Comparison of ENCODE assay signal across 28 mouse cellular contexts in the genomic region with DNA sequence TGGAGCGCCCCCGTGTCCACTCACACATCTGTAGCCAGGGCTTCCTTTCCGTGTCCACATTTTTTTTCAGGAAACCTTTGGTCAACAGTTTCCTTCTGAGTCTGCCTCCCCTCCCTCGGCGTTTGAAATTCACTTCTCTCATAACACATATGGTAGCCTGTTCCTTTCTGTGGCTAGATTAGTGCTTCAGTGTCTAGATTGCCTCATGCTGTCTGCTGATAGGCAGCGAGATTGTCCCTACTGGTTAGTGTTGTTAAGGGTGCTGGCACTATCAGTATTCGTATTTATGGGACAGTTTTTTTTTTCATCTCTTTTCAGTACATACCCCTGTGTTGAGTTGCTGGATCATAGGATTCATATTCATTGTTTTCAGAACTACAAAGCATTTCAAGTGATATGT. TPM values are rescaled to one million over a fixed set of nuclear protein-coding genes. Genes with fewer than 3 reads are reported as not detected.
DNase-seq lines count a peak whose midpoint lies in the region; ATAC-seq and TF ChIP-seq lines count a peak whose summit lies in the region.
"Had no signal": no experiment of that assay in that cellular context is flagged by ENCODE, and none has a peak within 500 bp of the region (broad histone marks: within the 10 kb centered on the region; RNA-seq: fewer than 3 reads in every experiment).

No protein-coding gene starts in this region.

- no peak for DNase-seq in limb, embryonic 10.5 days (ENCODE audit: low spot score)
- peak; percentile 74 for DNase-seq in MEL (ENCODE audit: low read depth, low spot score)
- DNase-seq in embryo, embryonic 11 days = no peak
- DNase-seq in layer of hippocampus, adult 9-10 months (ENCODE audit: low spot score) = no peak
- DNase-seq: adrenal gland, postnatal 10 days; cerebellum, adult 18-20 months; gastrocnemius, postnatal 10 days; heart, postnatal 36 days; kidney, adult 8-10 months; kidney, postnatal 4 days; layer of hippocampus, postnatal 36 days; left cerebral cortex, postnatal 4 days; lung, embryonic 14.5 days; retina, postnatal 1 day; right cerebral cortex, postnatal 25 days had no signal

- H3K4me2 ChIP-seq in limb, embryonic 12.5 days = no peak overlapping the region
- H3K4me2 ChIP-seq: forebrain, embryonic 13.5 days; heart, embryonic 15.5 days; hindbrain, embryonic 13.5 days; lung, embryonic 14.5 days; midbrain, embryonic 13.5 days; neural tube, embryonic 13.5 days; stomach, embryonic 15.5 days had no signal

- TF ChIP-seq EP300 in MEL (IDR thresholded peaks at IDR 0.05; ENCODE audit: low read depth in 1 of 2, low read length in 2 of 2) = peak; percentile 79 to 91

- TF ChIP-seq POLR2A in MEL (IDR thresholded peaks at IDR 0.05; ENCODE audit: control insufficient read depth in 1 of 2, insufficient read depth in 1 of 2, low read depth in 1 of 2, low read length in 2 of 2, poor library complexity in 1 of 2) = no peak

- H3K27me3 ChIP-seq in limb, embryonic 12.5 days = no peaks in the 10 kb centered on the region
- no peaks in the 10 kb centered on the region for H3K27me3 ChIP-seq in limb, embryonic 10.5 days (ENCODE audit: low read depth, poor library complexity, severe bottlenecking)
- no peaks in the 10 kb centered on the region for H3K27me3 ChIP-seq in MEL (ENCODE audit: control insufficient read depth in 1 of 2, insufficient read depth in 2 of 2, low read length in 2 of 2)
- H3K27me3 ChIP-seq: forebrain, embryonic 13.5 days; heart, embryonic 15.5 days; hindbrain, embryonic 13.5 days; megakaryocyte, embryonic 14.5 days; midbrain, embryonic 13.5 days; neural tube, embryonic 13.5 days; stomach, embryonic 15.5 days had no signal

- no peak overlapping the region for H3K4me3 ChIP-seq in limb, embryonic 12.5 days (replicated peaks)
- H3K4me3 ChIP-seq in limb, embryonic 10.5 days = no peak overlapping the region
- H3K4me3 ChIP-seq in MEL (ENCODE audit: control insufficient read depth in 1 of 2, insufficient read depth in 1 of 2, low read depth in 2 of 2, low read length in 2 of 2) = 0 out of 4 replicates have a peak overlapping the region, but pooled peaks of 1 of the 2 experiments have one; percentile 33
- H3K4me3 ChIP-seq: forebrain, embryonic 13.5 days; heart, embryonic 10.5 days; heart, embryonic 15.5 days; hindbrain, embryonic 13.5 days; megakaryocyte, embryonic 14.5 days; midbrain, embryonic 13.5 days; neural tube, embryonic 13.5 days; stomach, embryonic 15.5 days had no signal

- no peak; the same call in 1 of the 2 replicates for ATAC-seq in limb, embryonic 12.5 days (ENCODE audit: insufficient number of reproducible peaks, insufficient read depth, low FRiP score, low TSS enrichment, low read depth)
- peak; percentile 87 for ATAC-seq in granulocyte monocyte progenitor cell, adult 5-6 weeks (replicated peaks; ENCODE audit: poor library complexity, severe bottlenecking)
- peak; percentile 89 for ATAC-seq in megakaryocyte-erythroid progenitor cell, adult 5-6 weeks (replicated peaks; ENCODE audit: low FRiP score, low TSS enrichment, poor library complexity, severe bottlenecking)
- ATAC-seq: forebrain, embryonic 13.5 days; intestine, embryonic 16.5 days; midbrain, embryonic 13.5 days had no signal

- no peak overlapping the region for H3K9ac ChIP-seq in limb, embryonic 12.5 days (replicated peaks)
- H3K9ac ChIP-seq in MEL (ENCODE audit: control insufficient read depth, low read depth, low read length, poor library complexity, severe bottlenecking) = no peak overlapping the region
- H3K9ac ChIP-seq: forebrain, embryonic 13.5 days; heart, embryonic 15.5 days; hindbrain, embryonic 13.5 days; lung, embryonic 14.5 days; midbrain, embryonic 13.5 days; neural tube, embryonic 13.5 days; stomach, embryonic 15.5 days had no signal

- TF ChIP-seq CTCF in MEL (IDR thresholded peaks at IDR 0.05 in 2 of 3, conservative IDR thresholded peaks at IDR 0.05 in 1 of 3; ENCODE audit: control insufficient read depth in 1 of 3, insufficient read depth in 1 of 3, low read depth in 2 of 3, low read length in 3 of 3, poor library complexity in 1 of 3, severe bottlenecking in 1 of 3) = no peak; a peak in 1 of 6 replicates

- TF ChIP-seq RAD21 in MEL (IDR thresholded peaks at IDR 0.05; ENCODE audit: low read depth, low read length) = no peak

- no peaks in the 10 kb centered on the region for H3K79me2 ChIP-seq in MEL (ENCODE audit: control insufficient read depth, insufficient read depth, low read length, poor library complexity)

- H3K9me3 ChIP-seq in limb, embryonic 12.5 days = no peaks in the 10 kb centered on the region
- no peaks in the 10 kb centered on the region for H3K9me3 ChIP-seq in limb, embryonic 10.5 days (replicated peaks)
- no peaks in the 10 kb centered on the region for H3K9me3 ChIP-seq in MEL (replicated peaks; ENCODE audit: insufficient read depth, low read length)
- H3K9me3 ChIP-seq: forebrain, embryonic 13.5 days; heart, embryonic 10.5 days; heart, embryonic 15.5 days; hindbrain, embryonic 13.5 days; megakaryocyte, embryonic 14.5 days; midbrain, embryonic 13.5 days; neural tube, embryonic 13.5 days; stomach, embryonic 15.5 days had no signal

- H3K36me3 ChIP-seq in limb, embryonic 12.5 days = no peaks in the 10 kb centered on the region
- no peaks in the 10 kb centered on the region for H3K36me3 ChIP-seq in limb, embryonic 10.5 days
- H3K36me3 ChIP-seq in MEL (ENCODE audit: control insufficient read depth in 1 of 2, insufficient read depth in 2 of 2, low read length in 2 of 2) = peaks cover 0 to 6% of the 10 kb centered on the region in 2 experiments; a peak in 2 of 4 replicates
- H3K36me3 ChIP-seq: hindbrain, embryonic 13.5 days; midbrain, embryonic 13.5 days; neural tube, embryonic 13.5 days; stomach, embryonic 15.5 days had no signal

- H3K27ac ChIP-seq in limb, embryonic 12.5 days = 0 out of 2 replicates have a peak overlapping the region, but pooled peaks have one; percentile 17
- no peak overlapping the region for H3K27ac ChIP-seq in limb, embryonic 10.5 days
- H3K27ac ChIP-seq in MEL (ENCODE audit: control insufficient read depth, low read depth, low read length) = no peak overlapping the region
- H3K27ac ChIP-seq: forebrain, embryonic 13.5 days; heart, embryonic 10.5 days; heart, embryonic 15.5 days; hindbrain, embryonic 13.5 days; kidney, postnatal 0 days; midbrain, embryonic 13.5 days; neural tube, embryonic 13.5 days; stomach, embryonic 15.5 days had no signal

- 73% methylated on average over 7 of the region's 7 CpGs for WGBS in limb, embryonic 12.5 days
- 83% methylated on average over 7 of the region's 7 CpGs for WGBS in limb, embryonic 10.5 days

- H3K4me1 ChIP-seq in limb, embryonic 12.5 days (replicated peaks) = peaks cover 16% of the 10 kb centered on the region; the same call in 1 of the 2 replicates
- H3K4me1 ChIP-seq in limb, embryonic 10.5 days = peaks cover 4% of the 10 kb centered on the region
- H3K4me1 ChIP-seq in MEL (ENCODE audit: control insufficient read depth in 1 of 2, insufficient read depth in 2 of 2, low read length in 2 of 2) = peaks cover 5 to 9% of the 10 kb centered on the region in 2 experiments; a peak in 3 of 4 replicates
- H3K4me1 ChIP-seq: forebrain, embryonic 13.5 days; heart, embryonic 10.5 days; heart, embryonic 15.5 days; midbrain, embryonic 13.5 days; stomach, embryonic 15.5 days had no signal

TF ChIP-seq in MEL, 35 proteins besides CTCF, POLR2A, EP300 and RAD21 (continues in another document):
- TF ChIP-seq MAX (IDR thresholded peaks at IDR 0.05; ENCODE audit: low read length) (peak; percentile 46; the same call in 1 of the 2 replicates), RCOR1 (IDR thresholded peaks at IDR 0.05; ENCODE audit: low read depth, low read length) (peak; percentile 93), ZNF384 (IDR thresholded peaks at IDR 0.05; ENCODE audit: low read depth, low read length) (peak; percentile 92), TAL1 (IDR thresholded peaks at IDR 0.05; ENCODE audit: low read length) (peak; percentile 46), CHD2 (IDR thresholded peaks at IDR 0.05; ENCODE audit: low read length) (no peak), TCF12 (IDR thresholded peaks at IDR 0.05; ENCODE audit: low read depth, low read length) (peak; percentile 90), MAFK (IDR thresholded peaks at IDR 0.05; ENCODE audit: borderline replicate concordance, low read depth, low read length) (peak; percentile 28; the same call in 1 of the 2 replicates), MEF2A (IDR thresholded peaks at IDR 0.05; ENCODE audit: extremely low read depth, insufficient replicate concordance, low read depth, low read length, poor library complexity, severe bottlenecking) (no peak), GATA1 (IDR thresholded peaks at IDR 0.05; ENCODE audit: low read depth, low read length) (peak; percentile 90), SMC3 (IDR thresholded peaks at IDR 0.05; ENCODE audit: low read depth, low read length) (peak; percentile 11; the same call in 1 of the 2 replicates), MYC (IDR thresholded peaks at IDR 0.05; ENCODE audit: low read depth, low read length) (no peak), ETS1 (IDR thresholded peaks at IDR 0.05; ENCODE audit: low read depth, low read length) (peak; percentile 84)

RNA-seq across cellular contexts. Expression of a gene that starts 53.7 kb away (rescaled TPM):
- polyA plus RNA-seq in limb, embryonic 12.5 days (2016; fragmentation: Nextera tagmentation; extraction: Ambion mirVana) = 586 and 602 TPM in 2 replicates
- polyA plus RNA-seq in limb, embryonic 10.5 days (2016; fragmentation: Nextera tagmentation; extraction: Ambion mirVana) = 478 and 483 TPM in 2 replicates
- 112 and 113 TPM in 2 replicates for total RNA-seq in MEL (2012; rRNA removed)
- 100 to 1,000 TPM in 1 of 2 experiments, not detected in 1; 130 TPM for polyA plus RNA-seq in MEL (2012; ENCODE audit: insufficient read depth in 1 of 2, insufficient read length in 2 of 2, low read depth in 1 of 2, low replicate concordance in 2 of 2, missing spikeins in 1 of 2)
- 226 and 321 TPM in 2 replicates for total RNA-seq in granulocyte monocyte progenitor cell, adult 5-6 weeks (2014; fragmentation: Nextera tagmentation)
- total RNA-seq in granulocyte monocyte progenitor cell, adult 5-6 weeks (2017) = 159 and 194 TPM in 2 replicates
- 185 and 246 TPM in 2 replicates for total RNA-seq in megakaryocyte-erythroid progenitor cell, adult 5-6 weeks (2014; fragmentation: Nextera tagmentation)
- 162 and 168 TPM in 2 replicates for total RNA-seq in megakaryocyte-erythroid progenitor cell, adult 5-6 weeks (2017)

RNA-seq across cellular contexts. Expression of a gene that starts 54.0 kb away (rescaled TPM):
- polyA plus RNA-seq in limb, embryonic 12.5 days (2016; fragmentation: Nextera tagmentation; extraction: Ambion mirVana) = 7.6 and 8.6 TPM in 2 replicates
- polyA plus RNA-seq in limb, embryonic 10.5 days (2016; fragmentation: Nextera tagmentation; extraction: Ambion mirVana) = 2.5 and 4.2 TPM in 2 replicates
- 0.65 and 0.69 TPM in 2 replicates for total RNA-seq in MEL (2012; rRNA removed)
- under 1 TPM in 1 of 2 experiments, not detected in 1; 0.79 TPM for polyA plus RNA-seq in MEL (2012; ENCODE audit: insufficient read depth in 1 of 2, insufficient read length in 2 of 2, low read depth in 1 of 2, low replicate concordance in 2 of 2, missing spikeins in 1 of 2)
- 1.2 TPM in 1 of 2 replicates, not detected in the other for total RNA-seq in granulocyte monocyte progenitor cell, adult 5-6 weeks (2014; fragmentation: Nextera tagmentation)
- 0.05 and 1.2 TPM in 2 replicates for total RNA-seq in granulocyte monocyte progenitor cell, adult 5-6 weeks (2017)
- total RNA-seq in megakaryocyte-erythroid progenitor cell, adult 5-6 weeks (2014; fragmentation: Nextera tagmentation) = 2.8 and 9.2 TPM in 2 replicates
- total RNA-seq in megakaryocyte-erythroid progenitor cell, adult 5-6 weeks (2017) = 1.0 and 1.9 TPM in 2 replicates
